Mouse (Mus musculus): ENCODE data around the gene Cyp2d11. TPM values are rescaled to one million over a fixed set of nuclear protein-coding genes. Genes with fewer than 3 reads are reported as not detected.
"Not testable (repeated sequence)": the region's sequence is repeated elsewhere in the genome, so short reads cannot be mapped to it uniquely, and the experiment has no call there.

Gene Cyp2d11
- polyA plus RNA-seq, 1 experiment from 2014 or later, result not detected

GRCm38 (mm10) chr15:82379511-82379870 lies 14.3 kb downstream of the Cyp2d11 start:
- Histone ChIP-seq H3K36me3 (no peaks in the 10 kb centered on the region), H3K9me3 (no peaks in the 10 kb centered on the region), H3K27me3 (no peaks in the 10 kb centered on the region), H3K9ac (peak overlapping the region; percentile 37; the same call in 1 of the 2 replicates), H3K4me1 (peaks cover 19% of the 10 kb centered on the region), H3K4me2 (peak overlapping the region; percentile 76), H3K27ac (peak overlapping the region; percentile 80), H3K4me3 (peak overlapping the region; percentile 52)
- 23% methylated on average over 7 of the region's 7 CpGs for WGBS
- 0 out of 2 replicates have a peak, but pooled peaks have one; percentile 43 for ATAC-seq (ENCODE audit: insufficient number of reproducible peaks, low FRiP score, low TSS enrichment, low read depth)

- Histone ChIP-seq H3K36me3 (no peaks in the 10 kb centered on the region), H3K4me2 (no peak overlapping the region), H3K27ac (peak overlapping the region; percentile 1; the same call in 1 of the 2 replicates), H3K4me1 (peaks cover 19% of the 10 kb centered on the region), H3K27me3 (no peaks in the 10 kb centered on the region), H3K4me3 (no peak overlapping the region), H3K9ac (no peak overlapping the region), H3K9me3 (no peaks in the 10 kb centered on the region)
- 52% methylated on average over 15 of the region's 15 CpGs for WGBS
- ATAC-seq (ENCODE audit: insufficient number of reproducible peaks, low FRiP score, low TSS enrichment, low read depth), result no peak
These were observed 15.3 kb downstream of the Cyp2d11 start for GRCm38 (mm10) chr15:82378261-82379180.

- Histone ChIP-seq H3K36me3 (no peaks in the 10 kb centered on the region), H3K9ac (no peak overlapping the region), H3K27me3 (no peaks in the 10 kb centered on the region), H3K4me1 (peaks cover 19% of the 10 kb centered on the region), H3K27ac (no peak overlapping the region), H3K4me3 (no peak overlapping the region), H3K4me2 (no peak overlapping the region), H3K9me3 (no peaks in the 10 kb centered on the region)
- no peak for ATAC-seq (ENCODE audit: insufficient number of reproducible peaks, low FRiP score, low TSS enrichment, low read depth)
- 80% methylated on average over 5 of the region's 5 CpGs for WGBS
These were observed 16.1 kb downstream of the Cyp2d11 start for GRCm38 (mm10) chr15:82377701-82378100.

GRCm38 (mm10) chr15:82376393-82377138 lies 17.3 kb downstream of the Cyp2d11 start:
- H3K36me3 ChIP-seq, result no peaks in the 10 kb centered on the region
- ATAC-seq (ENCODE audit: insufficient number of reproducible peaks, low FRiP score, low TSS enrichment, low read depth), result no peak
- H3K9ac ChIP-seq, result no peak overlapping the region
- 56% methylated on average over 17 of the region's 17 CpGs for WGBS
- no peak overlapping the region; the same call in 1 of the 2 replicates for H3K27ac ChIP-seq
- H3K9me3 ChIP-seq, result no peaks in the 10 kb centered on the region
- H3K4me3 ChIP-seq, result no peak overlapping the region
- peaks cover 19% of the 10 kb centered on the region for H3K4me1 ChIP-seq
- H3K27me3 ChIP-seq, result no peaks in the 10 kb centered on the region
- H3K4me2 ChIP-seq, result no peak overlapping the region

GRCm38 (mm10) chr15:82375855-82376254 lies 18.0 kb downstream of the Cyp2d11 start:
- WGBS, result 92% methylated on average over 9 of the region's 9 CpGs
- H3K36me3 ChIP-seq, result no peaks in the 10 kb centered on the region
- H3K9me3 ChIP-seq, result no peaks in the 10 kb centered on the region
- ATAC-seq (ENCODE audit: insufficient number of reproducible peaks, low FRiP score, low TSS enrichment, low read depth), result no peak
- H3K4me2 ChIP-seq, result no peak overlapping the region
- H3K27me3 ChIP-seq, result no peaks in the 10 kb centered on the region
- H3K27ac ChIP-seq, result no peak overlapping the region
- no peak overlapping the region for H3K9ac ChIP-seq
- H3K4me1 ChIP-seq, result peaks cover 19% of the 10 kb centered on the region
- H3K4me3 ChIP-seq, result no peak overlapping the region

- Histone ChIP-seq H3K4me1 (peaks cover 9% of the 10 kb centered on the region), H3K9ac (no peak overlapping the region), H3K4me3 (no peak overlapping the region), H3K4me2 (no peak overlapping the region), H3K9me3 (no peaks in the 10 kb centered on the region), H3K27ac (no peak overlapping the region), H3K36me3 (no peaks in the 10 kb centered on the region), H3K27me3 (no peaks in the 10 kb centered on the region)
- 73% methylated on average over 5 of the region's 5 CpGs for WGBS
- ATAC-seq (ENCODE audit: insufficient number of reproducible peaks, low FRiP score, low TSS enrichment, low read depth), result no peak
These were observed 19.4 kb downstream of the Cyp2d11 start for GRCm38 (mm10) chr15:82374437-82374836.

GRCm38 (mm10) chr15:82372991-82373390 lies 20.8 kb downstream of the Cyp2d11 start:
- Histone ChIP-seq H3K9ac (no peak overlapping the region), H3K27me3 (no peaks in the 10 kb centered on the region), H3K36me3 (no peaks in the 10 kb centered on the region), H3K9me3 (no peaks in the 10 kb centered on the region), H3K4me3 (no peak overlapping the region), H3K4me2 (no peak overlapping the region), H3K27ac (no peak overlapping the region), H3K4me1 (peaks cover 6% of the 10 kb centered on the region; the same call in 1 of the 2 replicates)
- WGBS, result 85% methylated on average over 5 of the region's 5 CpGs
- ATAC-seq (ENCODE audit: insufficient number of reproducible peaks, low FRiP score, low TSS enrichment, low read depth), result no peak

- Histone ChIP-seq H3K4me2 (no peak overlapping the region), H3K9ac (no peak overlapping the region), H3K9me3 (no peaks in the 10 kb centered on the region), H3K4me3 (no peak overlapping the region), H3K36me3 (no peaks in the 10 kb centered on the region), H3K4me1 (peaks cover 6% of the 10 kb centered on the region; the same call in 1 of the 2 replicates), H3K27me3 (no peaks in the 10 kb centered on the region), H3K27ac (no peak overlapping the region)
- no peak for ATAC-seq (ENCODE audit: insufficient number of reproducible peaks, low FRiP score, low TSS enrichment, low read depth)
- WGBS, result 88% methylated on average over 6 of the region's 6 CpGs
These were observed 21.4 kb downstream of the Cyp2d11 start for GRCm38 (mm10) chr15:82372446-82372845.

GRCm38 (mm10) chr15:82368851-82369250 lies 25.0 kb downstream of the Cyp2d11 start:
- no peak overlapping the region for H3K27ac ChIP-seq
- H3K27me3 ChIP-seq, result no peaks in the 10 kb centered on the region
- H3K4me2 ChIP-seq, result no peak overlapping the region
- H3K4me1 ChIP-seq, result no peaks in the 10 kb centered on the region
- 87% methylated on average over 1 of the region's 1 CpGs for WGBS
- H3K4me3 ChIP-seq, result no peak overlapping the region
- no peak overlapping the region for H3K9ac ChIP-seq
- ATAC-seq (ENCODE audit: insufficient number of reproducible peaks, low FRiP score, low TSS enrichment, low read depth), result no peak
- no peaks in the 10 kb centered on the region for H3K9me3 ChIP-seq
- H3K36me3 ChIP-seq, result no peaks in the 10 kb centered on the region

- H3K4me3 ChIP-seq, result no peak overlapping the region
- 87% methylated on average over 4 of the region's 4 CpGs for WGBS
- H3K4me1 ChIP-seq, result no peaks in the 10 kb centered on the region
These were observed 25.7 kb downstream of the Cyp2d11 start for GRCm38 (mm10) chr15:82368146-82368545.

GRCm38 (mm10) chr15:82364561-82364960 lies 29.3 kb downstream of the Cyp2d11 start:
- 17% methylated on average over 7 of the region's 9 CpGs for WGBS
- not testable (repeated sequence) for H3K27ac ChIP-seq; H3K36me3 ChIP-seq; ATAC-seq (ENCODE audit: insufficient number of reproducible peaks, low FRiP score, low TSS enrichment, low read depth); H3K4me2 ChIP-seq; H3K27me3 ChIP-seq; H3K9ac ChIP-seq; H3K4me3 ChIP-seq; H3K4me1 ChIP-seq; H3K9me3 ChIP-seq

More at GRCm38 (mm10) chr15:82368146-82368545, 25.7 kb downstream of the Cyp2d11 start:
- Histone ChIP-seq H3K4me2 (no peak overlapping the region), H3K36me3 (no peaks in the 10 kb centered on the region), H3K9me3 (no peaks in the 10 kb centered on the region), H3K27me3 (no peaks in the 10 kb centered on the region), H3K9ac (no peak overlapping the region), H3K27ac (no peak overlapping the region)
- no peak for ATAC-seq (ENCODE audit: insufficient number of reproducible peaks, low FRiP score, low TSS enrichment, low read depth)

GRCm38 (mm10) chr15:82363801-82364200 lies 30.0 kb downstream of the Cyp2d11 start:
- H3K4me3 ChIP-seq, result not testable (repeated sequence)
- 79% methylated on average over 10 of the region's 12 CpGs for WGBS

More at GRCm38 (mm10) chr15:82363801-82364200, 30.0 kb downstream of the Cyp2d11 start:
- H3K36me3 ChIP-seq; H3K27ac ChIP-seq; H3K4me1 ChIP-seq; H3K9me3 ChIP-seq; ATAC-seq (ENCODE audit: insufficient number of reproducible peaks, low FRiP score, low TSS enrichment, low read depth); H3K9ac ChIP-seq; H3K27me3 ChIP-seq; H3K4me2 ChIP-seq: not testable (repeated sequence)
